Mouse (Mus musculus) CH12.LX (cell line): Measurements from ENCODE around the gene Kbtbd7.

Experiments
- BHLHE40 ChIP-seq: IDR thresholded peaks from 2 replicates; pipeline ENCODE4 v1.6.1; 2011; ENCODE audit warnings: mild to moderate bottlenecking, low read depth, low read length, improper control_type of control experiment
- CHD1 ChIP-seq: IDR thresholded peaks from 2 replicates; pipeline ENCODE4 v1.6.1; 2012; ENCODE audit warnings: low read depth, low read length, improper control_type of control experiment, inconsistent platforms
- CTCF ChIP-seq, 2 experiments: IDR thresholded peaks in 1 of 2; conservative IDR thresholded peaks in 1 of 2; 2 replicates each; pipeline ENCODE4 v1.5.1; 2011 to 2012; ENCODE audit warnings: low read depth in 2 of 2, low read length in 2 of 2, improper control_type of control experiment in 1 of 2, inconsistent platforms in 1 of 2, mild to moderate bottlenecking in 1 of 2, moderate library complexity in 1 of 2
- EP300 ChIP-seq: IDR thresholded peaks from 2 replicates; pipeline ENCODE4 v1.6.1; 2011; ENCODE audit warnings: low read length, improper control_type of control experiment
- GABPA ChIP-seq: IDR thresholded peaks from 2 replicates; pipeline ENCODE4 v1.6.1; 2012; ENCODE audit warnings: low read depth, low read length, improper control_type of control experiment, inconsistent platforms; ENCODE audit not compliant: insufficient replicate concordance
- MAFK ChIP-seq: IDR thresholded peaks from 2 replicates; pipeline ENCODE4 v1.6.1; 2011; ENCODE audit warnings: low read length, improper control_type of control experiment; ENCODE audit not compliant: insufficient replicate concordance
- MAX ChIP-seq: IDR thresholded peaks from 2 replicates; pipeline ENCODE4 v1.6.1; 2011; ENCODE audit warnings: low read length, improper control_type of control experiment
- MXI1 ChIP-seq: IDR thresholded peaks from 2 replicates; pipeline ENCODE4 v1.6.1; 2011; ENCODE audit warnings: mild to moderate bottlenecking, low read depth, low read length, improper control_type of control experiment
- NRF1 ChIP-seq: IDR thresholded peaks from 2 replicates; pipeline ENCODE4 v1.6.1; 2014; ENCODE audit warnings: low read depth, mild to moderate bottlenecking, inconsistent platforms, low read length, improper control_type of control experiment, moderate library complexity
- POLR2A ChIP-seq: IDR thresholded peaks from 2 replicates; pipeline ENCODE4 v1.6.1; 2011; ENCODE audit warnings: low read depth, mild to moderate bottlenecking, improper control_type of control experiment, low read length
- SIN3A ChIP-seq: IDR thresholded peaks from 2 replicates; pipeline ENCODE4 v1.6.1; 2012; ENCODE audit warnings: low read length, improper control_type of control experiment, inconsistent platforms
- USF1 ChIP-seq: IDR thresholded peaks from 2 replicates; pipeline ENCODE4 v1.6.1; 2014; ENCODE audit warnings: low read depth, mild to moderate bottlenecking, inconsistent platforms, low read length, improper control_type of control experiment
- ZNF384 ChIP-seq: IDR thresholded peaks from 2 replicates; pipeline ENCODE4 v1.6.1; 2012; ENCODE audit warnings: low read depth, low read length, improper control_type of control experiment, inconsistent platforms

- TF ChIP-seq MXI1 (no peak), CTCF (conservative IDR thresholded peaks at IDR 0.05 in 1 of 2, IDR thresholded peaks at IDR 0.05 in 1 of 2; ENCODE audit: low read depth in 2 of 2, low read length in 2 of 2) (no peak), ZNF384 (no peak), USF1 (no peak), MAFK (no peak), SIN3A (no peak), POLR2A (no peak), NRF1 (no peak), EP300 (no peak), BHLHE40 (no peak), CHD1 (no peak), MAX (no peak), GABPA (no peak)
Observed at GRCm38 (mm10) chr14:79388304-79388703, 38.0 kb upstream of the Kbtbd7 start.
